Mouse (Mus musculus) lung, embryonic 15.5 days (tissue): ENCODE measurements around the gene Tmem30c. TPM values are rescaled to one million over a fixed set of nuclear protein-coding genes. Genes with fewer than 3 reads are reported as not detected.

Experiments used
- ATAC-seq: fragments of 200-750 bp; cut with Nextera tagmentation; 2 replicates; pipeline ENCODE4 v1.8.0; 2017; ENCODE audit warnings: moderate number of reproducible peaks, borderline replicate concordance; ENCODE audit not compliant: low FRiP score, low TSS enrichment; ENCODE audit errors: extremely low read depth
- H3K27ac ChIP-seq: fragments of 300-500 bp; sonication (generic); 2 replicates; pipeline ENCODE4 v1.5.1; 2015; ENCODE audit warnings: moderate library complexity, mild to moderate bottlenecking, inconsistent platforms
- H3K27me3 ChIP-seq: fragments of 300-500 bp; sonication (generic); 2 replicates; pipeline ENCODE4 v1.6.1; 2015; ENCODE audit warnings: inconsistent platforms
- H3K36me3 ChIP-seq: fragments of 300-500 bp; sonication (generic); 2 replicates; pipeline ENCODE4 v1.6.1; 2015; ENCODE audit warnings: inconsistent platforms
- H3K4me1 ChIP-seq: fragments of 300-500 bp; sonication (generic); 2 replicates; pipeline ENCODE4 v1.6.1; 2015; ENCODE audit warnings: inconsistent platforms
- H3K4me2 ChIP-seq: fragments of 300-500 bp; sonication (generic); 2 replicates; pipeline ENCODE4 v1.6.1; 2015; ENCODE audit warnings: inconsistent platforms, mild to moderate bottlenecking, moderate library complexity
- H3K4me3 ChIP-seq: fragments of 300-500 bp; sonication (generic); 2 replicates; pipeline ENCODE4 v1.5.1; 2015; ENCODE audit warnings: mild to moderate bottlenecking, inconsistent platforms
- H3K9ac ChIP-seq: fragments of 300-500 bp; sonication (generic); 2 replicates; pipeline ENCODE4 v1.6.1; 2015; ENCODE audit warnings: inconsistent platforms
- H3K9me3 ChIP-seq: fragments of 300-500 bp; sonication (generic); 2 replicates; pipeline ENCODE4 v1.6.1; 2016; ENCODE audit warnings: inconsistent platforms
- WGBS: fragments of 180-500 bp; shearing (Covaris S2); methylation state at CpG from one replicate; pipeline ENCODE4 v1.1.7; 2015; 5-methylcytosine and 5-hydroxymethylcytosine counted together
- polyA plus RNA-seq: library from polyadenylated mRNA; unstranded; fragments of >200 nt; fragmentation: Nextera tagmentation; extraction: Ambion mirVana; gene quantifications from 2 replicates; pipeline ENCODE4 v1.2.1, GENCODE M21; 2015

The Tmem30c gene
- polyA plus RNA-seq, 1 experiment from 2014 or later, result not detected

- no peak for ATAC-seq
- H3K4me1 ChIP-seq, result peaks cover 11% of the 10 kb centered on the region; the same call in 1 of the 2 replicates
- H3K9ac ChIP-seq, result no peak overlapping the region
- no peaks in the 10 kb centered on the region for H3K36me3 ChIP-seq
- H3K27me3 ChIP-seq, result no peaks in the 10 kb centered on the region
- H3K27ac ChIP-seq, result peak overlapping the region; percentile 32; the same call in 1 of the 2 replicates
- no peak overlapping the region for H3K4me2 ChIP-seq
- no peaks in the 10 kb centered on the region for H3K9me3 ChIP-seq
- WGBS, result 57% methylated on average over 4 of the region's 4 CpGs
- H3K4me3 ChIP-seq, result no peak overlapping the region
These were observed 24.5 kb upstream of the Tmem30c start for GRCm38 (mm10) chr16:57317127-57317526.

GRCm38 (mm10) chr16:57315026-57315425 lies 22.4 kb upstream of the Tmem30c start:
- Histone ChIP-seq H3K9ac (no peak overlapping the region), H3K27ac (no peak overlapping the region), H3K4me3 (no peak overlapping the region), H3K27me3 (no peaks in the 10 kb centered on the region), H3K4me2 (no peak overlapping the region), H3K9me3 (no peaks in the 10 kb centered on the region), H3K36me3 (no peaks in the 10 kb centered on the region), H3K4me1 (peaks cover 11% of the 10 kb centered on the region; the same call in 1 of the 2 replicates)
- WGBS, result 73% methylated on average over 9 of the region's 9 CpGs
- no peak for ATAC-seq

GRCm38 (mm10) chr16:57314236-57314635 lies 21.6 kb upstream of the Tmem30c start:
- no peak overlapping the region for H3K4me3 ChIP-seq
- H3K9me3 ChIP-seq, result no peaks in the 10 kb centered on the region
- H3K27ac ChIP-seq, result peak overlapping the region; percentile 42
- H3K9ac ChIP-seq, result no peak overlapping the region
- ATAC-seq, result no peak
- H3K4me2 ChIP-seq, result no peak overlapping the region
- no peaks in the 10 kb centered on the region for H3K27me3 ChIP-seq
- WGBS, result 83% methylated on average over 3 of the region's 3 CpGs
- H3K36me3 ChIP-seq, result no peaks in the 10 kb centered on the region
- H3K4me1 ChIP-seq, result peaks cover 11% of the 10 kb centered on the region; the same call in 1 of the 2 replicates

GRCm38 (mm10) chr16:57313487-57313886 lies 20.8 kb upstream of the Tmem30c start:
- H3K27ac ChIP-seq, result no peak overlapping the region
- no peaks in the 10 kb centered on the region for H3K36me3 ChIP-seq
- H3K4me3 ChIP-seq, result no peak overlapping the region
- no peak overlapping the region for H3K4me2 ChIP-seq
- no peaks in the 10 kb centered on the region for H3K27me3 ChIP-seq
- H3K4me1 ChIP-seq, result peaks cover 11% of the 10 kb centered on the region; the same call in 1 of the 2 replicates
- WGBS, result 70% methylated on average over 3 of the region's 3 CpGs
- H3K9me3 ChIP-seq, result no peaks in the 10 kb centered on the region
- ATAC-seq, result no peak
- no peak overlapping the region for H3K9ac ChIP-seq

- 0 out of 2 replicates have a peak overlapping the region, but pooled peaks have one; percentile 41 for H3K27ac ChIP-seq
- H3K4me3 ChIP-seq, result no peak overlapping the region
These were observed 19.5 kb upstream of the Tmem30c start for GRCm38 (mm10) chr16:57312130-57312529.

GRCm38 (mm10) chr16:57305463-57305862 lies 12.8 kb upstream of the Tmem30c start:
- Histone ChIP-seq H3K36me3 (no peaks in the 10 kb centered on the region), H3K4me1 (0 out of 2 replicates have a peak, but pooled peaks cover 3% of the 10 kb centered on the region), H3K9ac (no peak overlapping the region), H3K4me2 (no peak overlapping the region), H3K9me3 (no peaks in the 10 kb centered on the region), H3K4me3 (no peak overlapping the region), H3K27ac (no peak overlapping the region), H3K27me3 (no peaks in the 10 kb centered on the region)
- 67% methylated on average over 6 of the region's 6 CpGs for WGBS
- no peak for ATAC-seq

More at GRCm38 (mm10) chr16:57312130-57312529, 19.5 kb upstream of the Tmem30c start:
- WGBS, result 79% methylated on average over 2 of the region's 2 CpGs
- Histone ChIP-seq H3K9ac (no peak overlapping the region), H3K4me1 (peaks cover 9% of the 10 kb centered on the region; the same call in 1 of the 2 replicates), H3K9me3 (no peaks in the 10 kb centered on the region), H3K4me2 (no peak overlapping the region), H3K36me3 (no peaks in the 10 kb centered on the region), H3K27me3 (no peaks in the 10 kb centered on the region)
- ATAC-seq, result no peak

GRCm38 (mm10) chr16:57303716-57304115 lies 11.1 kb upstream of the Tmem30c start:
- 43% methylated on average over 19 of the region's 19 CpGs for WGBS
- no peaks in the 10 kb centered on the region for H3K36me3 ChIP-seq
- no peak for ATAC-seq
- H3K4me2 ChIP-seq, result no peak overlapping the region
- no peak overlapping the region for H3K27ac ChIP-seq
- H3K27me3 ChIP-seq, result no peaks in the 10 kb centered on the region
- H3K4me3 ChIP-seq, result no peak overlapping the region
- 0 out of 2 replicates have a peak, but pooled peaks cover 3% of the 10 kb centered on the region for H3K4me1 ChIP-seq
- H3K9me3 ChIP-seq, result no peaks in the 10 kb centered on the region
- no peak overlapping the region for H3K9ac ChIP-seq

GRCm38 (mm10) chr16:57302792-57303698 lies 10.4 kb upstream of the Tmem30c start:
- Histone ChIP-seq H3K36me3 (no peaks in the 10 kb centered on the region), H3K4me2 (no peak overlapping the region), H3K4me3 (no peak overlapping the region), H3K4me1 (0 out of 2 replicates have a peak, but pooled peaks cover 3% of the 10 kb centered on the region), H3K27me3 (no peaks in the 10 kb centered on the region), H3K9ac (no peak overlapping the region), H3K27ac (no peak overlapping the region), H3K9me3 (no peaks in the 10 kb centered on the region)
- no peak for ATAC-seq
- 71% methylated on average over 25 of the region's 25 CpGs for WGBS

GRCm38 (mm10) chr16:57301512-57302115 lies 8.9 kb upstream of the Tmem30c start:
- H3K9me3 ChIP-seq, result no peaks in the 10 kb centered on the region
- no peak overlapping the region for H3K4me3 ChIP-seq
- 0 out of 2 replicates have a peak, but pooled peaks cover 3% of the 10 kb centered on the region for H3K4me1 ChIP-seq
- H3K27ac ChIP-seq, result no peak overlapping the region
- no peak for ATAC-seq
- no peaks in the 10 kb centered on the region for H3K36me3 ChIP-seq
- H3K4me2 ChIP-seq, result no peak overlapping the region
- H3K27me3 ChIP-seq, result no peaks in the 10 kb centered on the region
- WGBS, result 72% methylated on average over 9 of the region's 9 CpGs
- H3K9ac ChIP-seq, result no peak overlapping the region

GRCm38 (mm10) chr16:57295216-57295934 lies 2.7 kb upstream of the Tmem30c start:
- ATAC-seq, result no peak
- no peak overlapping the region for H3K27ac ChIP-seq
- no peaks in the 10 kb centered on the region for H3K27me3 ChIP-seq
- H3K4me3 ChIP-seq, result no peak overlapping the region
- H3K4me1 ChIP-seq, result no peaks in the 10 kb centered on the region
- H3K9me3 ChIP-seq, result no peaks in the 10 kb centered on the region
- WGBS, result 67% methylated on average over 10 of the region's 10 CpGs
- no peak overlapping the region for H3K4me2 ChIP-seq
- no peaks in the 10 kb centered on the region for H3K36me3 ChIP-seq
- no peak overlapping the region for H3K9ac ChIP-seq

- no peaks in the 10 kb centered on the region for H3K4me1 ChIP-seq
- H3K27me3 ChIP-seq, result no peaks in the 10 kb centered on the region
- no peak for ATAC-seq
- H3K9ac ChIP-seq, result no peak overlapping the region
- no peak overlapping the region for H3K4me2 ChIP-seq
- no peak overlapping the region for H3K27ac ChIP-seq
- H3K9me3 ChIP-seq, result no peaks in the 10 kb centered on the region
- H3K36me3 ChIP-seq, result no peaks in the 10 kb centered on the region
- 50% methylated on average over 4 of the region's 4 CpGs for WGBS
- H3K4me3 ChIP-seq, result no peak overlapping the region
These were observed 369 bp downstream of the Tmem30c start for GRCm38 (mm10) chr16:57292296-57292695.
